Mouse (Mus musculus): ENCODE results near the gene Hist1h4b. TPM values are rescaled to one million over a fixed set of nuclear protein-coding genes. Genes with fewer than 3 reads are reported as not detected.

The Hist1h4b gene
- polyA plus RNA-seq (2014; fragmentation: Illumina TruSeq; extraction: RNeasy Lipid Tissue Mini Kit (QIAGEN cat#74804)), result not detected

DNA sequence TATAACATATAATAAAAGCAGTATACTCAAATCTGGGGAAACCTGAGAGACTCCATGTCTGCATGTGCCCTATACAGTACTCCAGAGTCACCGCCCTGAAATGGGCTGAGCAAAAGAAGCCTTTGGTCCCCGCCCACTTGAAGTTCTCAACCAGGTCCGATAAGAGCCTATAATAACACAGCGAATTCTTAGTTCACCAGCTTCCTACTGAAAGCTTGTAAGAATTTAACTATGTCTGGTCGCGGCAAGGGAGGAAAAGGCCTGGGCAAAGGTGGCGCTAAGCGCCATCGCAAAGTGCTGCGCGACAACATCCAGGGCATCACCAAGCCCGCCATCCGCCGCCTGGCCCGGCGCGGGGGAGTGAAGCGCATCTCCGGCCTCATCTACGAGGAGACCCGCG, at the start of gene Hist1h4b:
Gene Hist1h4b, plus strand, starts transcription at position 224 of the 400 bp plus-strand sequence.

GRCm38 (mm10) chr13:23710374-23711089, 46.3 kb upstream of the Hist1h4b start, which contains the start of gene Hfe:
Gene Hfe, minus strand, starts transcription at chr13:23710854.

DNA sequence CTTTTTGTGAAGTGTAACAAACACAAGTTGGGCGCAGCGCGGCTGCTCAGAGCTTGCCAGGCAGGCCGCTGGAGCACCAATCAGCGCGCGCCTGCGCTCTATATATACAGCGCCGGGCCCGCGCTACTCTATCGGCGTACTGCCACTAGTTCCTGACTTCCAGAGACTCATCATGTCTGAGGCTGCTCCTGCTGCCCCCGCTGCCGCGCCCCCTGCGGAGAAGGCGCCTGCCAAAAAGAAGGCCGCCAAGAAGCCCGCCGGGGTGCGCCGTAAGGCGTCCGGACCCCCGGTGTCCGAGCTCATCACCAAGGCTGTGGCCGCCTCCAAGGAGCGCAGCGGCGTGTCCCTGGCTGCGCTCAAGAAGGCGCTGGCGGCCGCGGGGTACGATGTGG, 18.1 kb upstream of the Hist1h4b start, which contains the start of gene Hist1h1c:
Gene Hist1h1c, plus strand, starts transcription at position 132 of the 392 bp plus-strand sequence.

DNA sequence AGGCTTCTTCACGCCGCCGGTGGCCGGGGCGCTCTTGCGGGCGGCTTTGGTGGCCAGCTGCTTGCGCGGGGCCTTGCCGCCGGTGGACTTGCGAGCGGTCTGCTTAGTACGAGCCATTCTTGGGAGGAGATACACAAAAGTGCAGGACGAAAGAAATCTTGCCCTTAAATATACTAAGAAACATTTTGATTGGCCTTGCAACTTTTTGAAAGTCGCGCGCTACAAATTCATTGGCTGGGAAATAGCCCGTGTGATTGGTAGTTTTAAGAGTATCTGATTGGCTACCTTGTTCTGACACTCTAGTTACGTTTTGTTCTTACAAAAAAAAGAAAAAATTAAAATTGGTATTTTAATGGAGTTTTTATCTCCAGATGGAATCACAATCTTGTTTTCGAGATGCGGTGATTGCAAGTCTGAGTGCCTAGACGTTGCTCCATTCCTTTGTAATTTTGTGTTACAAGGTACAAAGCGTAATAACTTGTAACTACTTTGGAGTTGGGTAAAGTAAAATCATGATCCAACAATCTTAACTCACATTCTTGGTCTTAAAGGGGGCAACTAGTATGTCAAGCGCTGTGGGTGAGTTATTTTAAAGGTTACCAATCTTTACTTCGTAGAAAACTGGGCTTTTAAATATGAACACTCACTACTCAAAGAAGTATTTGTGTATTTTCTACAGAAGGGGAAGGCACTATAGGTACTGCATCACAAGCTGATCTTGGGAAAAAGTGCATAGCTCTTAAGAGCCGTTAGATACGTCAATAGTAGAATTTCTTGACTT, 11.2 kb upstream of the Hist1h4b start, which contains the start of gene Hist1h3c:
Gene Hist1h3c, minus strand, starts transcription at position 222 of the 781 bp plus-strand sequence.

DNA sequence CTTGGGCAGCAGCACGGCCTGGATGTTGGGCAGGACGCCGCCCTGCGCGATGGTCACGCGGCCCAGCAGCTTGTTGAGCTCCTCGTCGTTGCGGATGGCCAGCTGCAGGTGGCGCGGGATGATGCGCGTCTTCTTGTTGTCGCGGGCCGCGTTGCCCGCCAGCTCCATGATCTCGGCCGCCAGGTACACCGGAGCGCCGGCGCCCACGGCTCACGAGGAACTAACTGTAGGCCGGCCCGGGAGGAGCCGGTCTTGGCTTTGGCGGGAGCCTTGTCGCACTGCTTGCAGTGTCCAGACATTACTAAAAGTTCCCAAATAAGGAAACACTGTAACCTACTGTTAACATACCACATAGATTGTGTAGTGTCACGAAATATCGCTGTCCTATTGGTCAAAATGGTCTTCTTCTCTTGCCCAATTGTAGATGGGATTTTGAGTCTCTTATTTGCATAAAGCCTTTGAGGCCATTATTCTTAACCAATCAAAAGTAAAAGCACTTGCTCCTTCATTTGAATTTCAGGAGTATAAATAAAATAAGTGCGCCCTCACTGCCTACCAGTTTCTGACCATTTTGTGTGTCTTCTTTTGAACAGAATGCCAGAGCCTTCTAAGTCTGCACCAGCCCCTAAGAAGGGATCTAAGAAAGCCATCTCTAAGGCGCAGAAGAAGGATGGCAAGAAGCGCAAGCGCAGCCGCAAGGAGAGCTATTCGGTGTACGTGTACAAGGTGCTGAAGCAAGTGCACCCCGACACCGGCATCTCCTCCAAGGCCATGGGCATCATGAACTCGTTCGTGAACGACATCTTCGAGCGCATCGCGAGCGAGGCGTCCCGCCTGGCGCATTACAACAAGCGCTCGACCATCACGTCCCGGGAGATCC, 10.4 kb upstream of the Hist1h4b start, which contains the start of gene Hist1h2bb:
Gene Hist1h2bb, plus strand, starts transcription at position 534 of the 880 bp plus-strand sequence.

GRCm38 (mm10) chr13:23750839-23751477, 5.9 kb upstream of the Hist1h4b start, which contains the start of gene Hist1h2ab:
Gene Hist1h2ab, plus strand, starts transcription at chr13:23751126.

DNA sequence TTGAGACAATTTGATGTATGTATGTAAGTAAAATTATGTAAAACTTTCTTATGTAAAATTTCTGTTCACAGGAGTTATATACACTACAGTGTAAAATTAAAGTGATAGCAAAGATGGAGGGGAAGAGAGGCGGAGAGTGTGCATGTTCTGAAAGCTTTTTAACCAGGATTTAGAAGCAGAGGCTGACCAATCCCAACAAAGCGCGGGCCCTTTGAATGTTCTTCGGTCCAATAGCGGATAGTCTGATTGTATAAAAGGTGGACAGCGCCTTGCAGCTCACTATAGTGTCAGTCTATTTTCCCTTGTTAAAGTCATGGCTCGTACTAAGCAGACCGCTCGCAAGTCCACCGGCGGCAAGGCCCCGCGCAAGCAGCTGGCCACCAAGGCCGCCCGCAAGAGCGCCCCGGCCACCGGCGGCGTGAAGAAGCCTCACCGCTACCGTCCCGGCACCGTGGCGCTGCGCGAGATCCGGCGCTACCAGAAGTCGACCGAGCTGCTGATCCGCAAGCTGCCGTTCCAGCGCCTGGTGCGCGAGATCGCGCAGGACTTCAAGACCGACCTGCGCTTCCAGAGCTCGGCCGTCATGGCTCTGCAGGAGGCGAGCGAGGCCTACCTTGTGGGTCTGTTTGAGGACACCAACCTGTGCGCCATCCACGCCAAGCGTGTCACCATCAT, 4.6 kb upstream of the Hist1h4b start, which contains the start of gene Hist1h3b:
Gene Hist1h3b, plus strand, starts transcription at position 201 of the 675 bp plus-strand sequence.

DNA sequence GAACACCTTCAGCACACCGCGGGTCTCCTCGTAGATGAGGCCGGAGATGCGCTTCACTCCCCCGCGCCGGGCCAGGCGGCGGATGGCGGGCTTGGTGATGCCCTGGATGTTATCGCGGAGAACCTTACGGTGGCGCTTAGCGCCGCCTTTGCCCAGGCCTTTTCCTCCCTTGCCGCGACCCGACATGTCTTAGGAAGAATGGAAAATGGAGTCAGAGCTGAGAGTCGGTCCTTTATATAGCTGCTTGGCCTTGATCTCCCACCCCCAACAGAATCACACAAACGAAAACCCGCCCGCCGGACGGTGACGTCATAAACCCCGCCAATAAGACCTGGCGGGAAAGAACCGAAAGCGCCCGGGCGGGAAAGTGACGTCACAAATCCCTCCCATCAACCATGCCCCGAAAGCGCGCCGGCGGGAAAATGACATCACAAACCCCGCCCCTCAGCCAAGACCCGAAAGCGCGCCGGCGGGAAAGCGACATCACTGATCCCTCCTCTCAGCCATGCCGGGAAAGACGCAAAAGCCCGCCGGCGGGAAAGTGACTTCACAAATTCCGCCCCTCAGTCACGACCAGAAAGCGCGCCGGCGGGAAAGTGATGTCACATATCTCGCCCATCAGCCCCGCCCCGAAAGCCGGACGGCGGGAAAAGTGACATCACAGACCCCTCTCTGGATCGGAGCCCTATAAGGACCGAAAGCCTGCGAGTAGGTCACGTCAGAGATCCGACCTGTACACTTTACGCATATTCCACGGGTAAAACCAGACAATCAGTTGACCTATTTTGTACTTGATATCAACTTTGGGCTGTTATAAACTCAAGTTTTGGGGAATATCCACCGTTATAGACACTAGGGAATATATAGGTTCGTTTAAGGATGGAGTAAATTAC, 4.4 kb downstream of the Hist1h4b start, which contains the start of gene Hist1h4a:
Gene Hist1h4a, minus strand, starts transcription at position 259 of the 893 bp plus-strand sequence.

DNA sequence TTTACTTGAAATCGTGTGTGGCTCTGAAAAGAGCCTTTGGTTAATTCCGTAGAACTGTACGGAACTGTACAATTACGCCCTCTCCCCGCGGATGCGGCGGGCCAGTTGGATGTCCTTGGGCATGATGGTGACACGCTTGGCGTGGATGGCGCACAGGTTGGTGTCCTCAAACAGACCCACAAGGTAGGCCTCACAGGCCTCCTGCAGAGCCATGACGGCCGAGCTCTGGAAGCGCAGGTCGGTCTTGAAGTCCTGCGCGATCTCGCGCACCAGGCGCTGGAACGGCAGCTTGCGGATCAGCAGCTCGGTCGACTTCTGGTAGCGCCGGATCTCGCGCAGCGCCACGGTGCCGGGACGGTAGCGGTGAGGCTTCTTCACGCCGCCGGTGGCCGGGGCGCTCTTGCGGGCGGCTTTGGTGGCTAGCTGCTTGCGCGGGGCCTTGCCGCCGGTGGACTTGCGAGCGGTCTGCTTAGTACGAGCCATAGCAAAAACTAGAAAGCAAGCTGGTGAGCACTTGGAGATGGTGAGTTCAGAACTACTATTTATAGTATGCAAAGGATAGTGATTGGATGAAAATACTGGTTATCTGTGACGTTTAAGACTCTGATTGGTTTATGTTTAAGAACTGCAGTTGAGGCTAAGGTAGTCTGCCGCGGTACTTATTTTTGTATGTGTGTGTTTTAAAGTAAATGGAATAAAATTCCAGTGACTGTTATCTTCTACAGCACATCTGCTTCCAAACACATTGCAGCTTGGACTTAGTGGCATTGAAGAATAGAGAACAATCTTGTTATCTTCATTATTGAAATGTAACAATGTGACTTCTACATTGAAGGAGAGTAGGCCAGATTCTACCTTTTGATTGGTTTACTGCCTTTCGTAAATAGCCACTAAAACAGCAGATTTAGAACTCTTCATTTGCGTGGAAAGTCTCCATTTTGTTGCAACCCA, 5.3 kb downstream of the Hist1h4b start, which contains the start of gene Hist1h3a:
Gene Hist1h3a, minus strand, starts transcription at position 516 of the 951 bp plus-strand sequence.

GRCm38 (mm10) chr13:23763586-23764323, 6.9 kb downstream of the Hist1h4b start, which contains the start of gene Hist1h1a:
Gene Hist1h1a, plus strand, starts transcription at chr13:23763666.

DNA sequence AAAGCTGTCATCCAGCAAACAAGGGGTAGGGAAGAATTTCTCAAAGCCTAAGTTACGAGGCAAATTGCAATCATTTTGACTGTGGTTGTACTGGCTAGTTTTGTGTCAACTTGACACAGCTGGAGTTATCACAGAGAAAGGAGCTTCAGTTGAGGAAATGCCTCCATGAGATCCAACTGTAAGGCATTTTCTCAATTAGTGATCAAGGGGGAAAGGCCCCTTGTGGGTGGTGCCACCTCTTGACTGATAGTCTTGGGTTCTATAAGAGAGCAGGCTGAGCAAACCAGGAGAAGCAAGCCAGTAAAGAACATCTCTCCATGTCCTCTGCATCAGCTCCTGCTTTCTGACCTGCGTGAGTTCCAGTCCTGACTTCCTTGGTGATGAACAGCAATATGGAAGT, 12.8 kb downstream of the Hist1h4b start, which contains the start of gene Trim38:
Gene Trim38, plus strand, starts transcription at position 301 of the 400 bp plus-strand sequence.

DNA sequence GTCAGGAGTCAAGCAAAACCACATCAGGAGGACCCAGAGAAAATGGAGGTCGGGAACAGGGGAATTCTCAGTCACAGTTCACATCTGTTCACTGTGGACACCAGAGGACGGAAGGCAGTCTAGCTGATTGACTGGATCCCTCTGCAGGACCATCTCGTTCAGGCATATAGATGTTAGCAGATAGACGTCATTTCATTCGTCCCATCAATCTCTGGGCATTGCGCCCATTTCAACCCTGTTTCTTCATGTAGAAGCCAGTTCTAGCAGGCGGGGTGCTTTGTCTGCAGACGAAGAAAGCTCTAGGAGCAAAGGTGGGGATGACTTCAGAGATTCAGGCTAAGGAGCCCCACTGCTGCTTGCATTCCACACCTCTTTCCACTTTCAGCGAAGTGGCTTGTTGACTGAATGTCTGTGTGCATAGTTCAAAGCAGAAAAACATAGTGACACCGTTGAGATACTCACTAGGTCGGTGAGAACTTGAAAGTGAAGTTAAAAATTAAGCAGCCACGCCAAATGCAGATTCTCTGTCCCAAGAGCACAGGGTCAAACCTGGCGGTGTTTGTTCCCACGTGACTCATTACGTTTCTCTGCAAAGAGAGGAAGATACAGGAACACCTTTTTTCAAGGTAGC, 49.7 kb downstream of the Hist1h4b start, which contains the start of gene Slc17a2:
Gene Slc17a2, plus strand, starts transcription at position 572 of the 631 bp plus-strand sequence.

Other genes with a start within 250 kb of the Hist1h4b start
- gene Hist1h4h, start 226.0 kb upstream of the Hist1h4b start, polyA plus RNA-seq (2014; fragmentation: Illumina TruSeq; extraction: RNeasy Lipid Tissue Mini Kit (QIAGEN cat#74804)), result not detected
- not detected for gene Hist1h2af, start 223.1 kb upstream of the Hist1h4b start, polyA plus RNA-seq (2014; fragmentation: Illumina TruSeq; extraction: RNeasy Lipid Tissue Mini Kit (QIAGEN cat#74804))
- gene Hist1h3g, start 221.6 kb upstream of the Hist1h4b start, polyA plus RNA-seq (2014; fragmentation: Illumina TruSeq; extraction: RNeasy Lipid Tissue Mini Kit (QIAGEN cat#74804)), result not detected
- 1.00 TPM for gene Hist1h2bh, start 213.6 kb upstream of the Hist1h4b start, polyA plus RNA-seq (2014; fragmentation: Illumina TruSeq; extraction: RNeasy Lipid Tissue Mini Kit (QIAGEN cat#74804))
- not detected for gene Hist1h3f, start 213.0 kb upstream of the Hist1h4b start, polyA plus RNA-seq (2014; fragmentation: Illumina TruSeq; extraction: RNeasy Lipid Tissue Mini Kit (QIAGEN cat#74804))
- gene Hist1h4f, start 205.4 kb upstream of the Hist1h4b start, polyA plus RNA-seq (2014; fragmentation: Illumina TruSeq; extraction: RNeasy Lipid Tissue Mini Kit (QIAGEN cat#74804)), result not detected
- 0.14 TPM for gene Hist1h1d, start 203.8 kb upstream of the Hist1h4b start, polyA plus RNA-seq (2014; fragmentation: Illumina TruSeq; extraction: RNeasy Lipid Tissue Mini Kit (QIAGEN cat#74804))
- not detected for gene Hist1h3e, start 194.6 kb upstream of the Hist1h4b start, polyA plus RNA-seq (2014; fragmentation: Illumina TruSeq; extraction: RNeasy Lipid Tissue Mini Kit (QIAGEN cat#74804))
- 0.80 TPM for gene Hist1h2ae, start 185.8 kb upstream of the Hist1h4b start, polyA plus RNA-seq (2014; fragmentation: Illumina TruSeq; extraction: RNeasy Lipid Tissue Mini Kit (QIAGEN cat#74804))
- gene Hist1h2bg, start 185.6 kb upstream of the Hist1h4b start, polyA plus RNA-seq (2014; fragmentation: Illumina TruSeq; extraction: RNeasy Lipid Tissue Mini Kit (QIAGEN cat#74804)), result not detected
- gene Hist1h2bf, start 182.8 kb upstream of the Hist1h4b start, polyA plus RNA-seq (2014; fragmentation: Illumina TruSeq; extraction: RNeasy Lipid Tissue Mini Kit (QIAGEN cat#74804)), result not detected
- not detected for gene Hist1h2ad, start 182.6 kb upstream of the Hist1h4b start, polyA plus RNA-seq (2014; fragmentation: Illumina TruSeq; extraction: RNeasy Lipid Tissue Mini Kit (QIAGEN cat#74804))
- gene Hist1h3d, start 181.2 kb upstream of the Hist1h4b start, polyA plus RNA-seq (2014; fragmentation: Illumina TruSeq; extraction: RNeasy Lipid Tissue Mini Kit (QIAGEN cat#74804)), result 0.37 TPM
- 0.57 TPM for gene Hist1h4d, start 175.4 kb upstream of the Hist1h4b start, polyA plus RNA-seq (2014; fragmentation: Illumina TruSeq; extraction: RNeasy Lipid Tissue Mini Kit (QIAGEN cat#74804))
- gene Hist1h2be, start 135.9 kb upstream of the Hist1h4b start, polyA plus RNA-seq (2014; fragmentation: Illumina TruSeq; extraction: RNeasy Lipid Tissue Mini Kit (QIAGEN cat#74804)), result 3.4 TPM
- gene Hist1h1e, start 134.5 kb upstream of the Hist1h4b start, polyA plus RNA-seq (2014; fragmentation: Illumina TruSeq; extraction: RNeasy Lipid Tissue Mini Kit (QIAGEN cat#74804)), result 0.40 TPM
- 0.83 TPM for gene Hist1h2ac, start 73.1 kb upstream of the Hist1h4b start, polyA plus RNA-seq (2014; fragmentation: Illumina TruSeq; extraction: RNeasy Lipid Tissue Mini Kit (QIAGEN cat#74804))
- 68.0 TPM for gene Hist1h2bc, start 72.8 kb upstream of the Hist1h4b start, polyA plus RNA-seq (2014; fragmentation: Illumina TruSeq; extraction: RNeasy Lipid Tissue Mini Kit (QIAGEN cat#74804))
- not detected for gene Hist1h1t, start 61.2 kb upstream of the Hist1h4b start, polyA plus RNA-seq (2014; fragmentation: Illumina TruSeq; extraction: RNeasy Lipid Tissue Mini Kit (QIAGEN cat#74804))
- gene Hist1h4c, start 58.6 kb upstream of the Hist1h4b start, polyA plus RNA-seq (2014; fragmentation: Illumina TruSeq; extraction: RNeasy Lipid Tissue Mini Kit (QIAGEN cat#74804)), result not detected
- gene Hfe, start 46.2 kb upstream of the Hist1h4b start, polyA plus RNA-seq (2014; fragmentation: Illumina TruSeq; extraction: RNeasy Lipid Tissue Mini Kit (QIAGEN cat#74804)), result 24.7 TPM
- gene Hist1h1c, start 18.2 kb upstream of the Hist1h4b start, polyA plus RNA-seq (2014; fragmentation: Illumina TruSeq; extraction: RNeasy Lipid Tissue Mini Kit (QIAGEN cat#74804)), result 9.9 TPM
- not detected for gene Hist1h3c, start 11.4 kb upstream of the Hist1h4b start, polyA plus RNA-seq (2014; fragmentation: Illumina TruSeq; extraction: RNeasy Lipid Tissue Mini Kit (QIAGEN cat#74804))
- gene Hist1h2bb, start 10.3 kb upstream of the Hist1h4b start, polyA plus RNA-seq (2014; fragmentation: Illumina TruSeq; extraction: RNeasy Lipid Tissue Mini Kit (QIAGEN cat#74804)), result not detected
- not detected for gene Hist1h2ab, start 5.9 kb upstream of the Hist1h4b start, polyA plus RNA-seq (2014; fragmentation: Illumina TruSeq; extraction: RNeasy Lipid Tissue Mini Kit (QIAGEN cat#74804))
- not detected for gene Hist1h3b, start 4.7 kb upstream of the Hist1h4b start, polyA plus RNA-seq (2014; fragmentation: Illumina TruSeq; extraction: RNeasy Lipid Tissue Mini Kit (QIAGEN cat#74804))
- gene Hist1h4a, start 4.2 kb downstream of the Hist1h4b start, polyA plus RNA-seq (2014; fragmentation: Illumina TruSeq; extraction: RNeasy Lipid Tissue Mini Kit (QIAGEN cat#74804)), result not detected
- not detected for gene Hist1h3a, start 5.4 kb downstream of the Hist1h4b start, polyA plus RNA-seq (2014; fragmentation: Illumina TruSeq; extraction: RNeasy Lipid Tissue Mini Kit (QIAGEN cat#74804))
- gene Hist1h1a, start 6.7 kb downstream of the Hist1h4b start, polyA plus RNA-seq (2014; fragmentation: Illumina TruSeq; extraction: RNeasy Lipid Tissue Mini Kit (QIAGEN cat#74804)), result not detected
- gene Trim38, start 12.9 kb downstream of the Hist1h4b start, polyA plus RNA-seq (2014; fragmentation: Illumina TruSeq; extraction: RNeasy Lipid Tissue Mini Kit (QIAGEN cat#74804)), result not detected
- gene Slc17a2, start 50.0 kb downstream of the Hist1h4b start, polyA plus RNA-seq (2014; fragmentation: Illumina TruSeq; extraction: RNeasy Lipid Tissue Mini Kit (QIAGEN cat#74804)), result 0.09 TPM
- gene Slc17a3, start 82.4 kb downstream of the Hist1h4b start, polyA plus RNA-seq (2014; fragmentation: Illumina TruSeq; extraction: RNeasy Lipid Tissue Mini Kit (QIAGEN cat#74804)), result not detected
- gene Slc17a1, start 110.7 kb downstream of the Hist1h4b start, polyA plus RNA-seq (2014; fragmentation: Illumina TruSeq; extraction: RNeasy Lipid Tissue Mini Kit (QIAGEN cat#74804)), result not detected
- gene Slc17a4, start 158.0 kb downstream of the Hist1h4b start, polyA plus RNA-seq (2014; fragmentation: Illumina TruSeq; extraction: RNeasy Lipid Tissue Mini Kit (QIAGEN cat#74804)), result not detected
- gene Hist1h2ba, start 177.1 kb downstream of the Hist1h4b start, polyA plus RNA-seq (2014; fragmentation: Illumina TruSeq; extraction: RNeasy Lipid Tissue Mini Kit (QIAGEN cat#74804)), result not detected
- gene Hist1h2aa, start 177.4 kb downstream of the Hist1h4b start, polyA plus RNA-seq (2014; fragmentation: Illumina TruSeq; extraction: RNeasy Lipid Tissue Mini Kit (QIAGEN cat#74804)), result not detected
- gene Scgn, start 234.2 kb downstream of the Hist1h4b start, polyA plus RNA-seq (2014; fragmentation: Illumina TruSeq; extraction: RNeasy Lipid Tissue Mini Kit (QIAGEN cat#74804)), result not detected